Mouse (Mus musculus): ENCODE data around the gene Paox. TPM values are rescaled to one million over a fixed set of nuclear protein-coding genes. Genes with fewer than 3 reads are reported as not detected.
A peak's percentile ranks its signal among the peaks of the same experiment; 100 is the strongest.

The Paox gene
- 15.5 and 20.4 TPM in 2 replicates for polyA plus RNA-seq (2016; fragmentation: Nextera tagmentation; extraction: Ambion mirVana)

GRCm38 (mm10) chr7:140115583-140116328, at the start of gene Paox:
Gene Paox (plus strand): TSS chr7:140115799.
- H3K27me3 ChIP-seq = no peaks in the 10 kb centered on the region
- peak; percentile 71 for ATAC-seq (ENCODE audit: insufficient number of reproducible peaks, insufficient read depth, low FRiP score, low TSS enrichment, low read depth)
- H3K4me1 ChIP-seq (replicated peaks) = 0 out of 2 replicates have a peak, but pooled peaks cover 8% of the 10 kb centered on the region
- H3K4me2 ChIP-seq = peak within 1 kb of the TSS; percentile 89
- no peaks in the 10 kb centered on the region for H3K9me3 ChIP-seq
- H3K27ac ChIP-seq = peak within 1 kb of the TSS; percentile 92
- peaks cover 23% of the 10 kb centered on the region for H3K36me3 ChIP-seq
- peak within 1 kb of the TSS; percentile 77 for H3K4me3 ChIP-seq (replicated peaks)
- H3K9ac ChIP-seq (replicated peaks) = peak within 1 kb of the TSS; percentile 81
- WGBS = 1% methylated on average over 23 of the region's 23 CpGs

GRCm38 (mm10) chr7:140067397-140067796, 48.2 kb upstream of the Paox start:
- H3K36me3 ChIP-seq = no peaks in the 10 kb centered on the region
- WGBS = 66% methylated on average over 6 of the region's 6 CpGs
- no peaks in the 10 kb centered on the region for H3K4me1 ChIP-seq (replicated peaks)
- no peak overlapping the region for H3K9ac ChIP-seq (replicated peaks)
- ATAC-seq (ENCODE audit: insufficient number of reproducible peaks, insufficient read depth, low FRiP score, low TSS enrichment, low read depth) = no peak
- H3K4me3 ChIP-seq (replicated peaks) = no peak overlapping the region
- H3K27me3 ChIP-seq = peaks cover 51% of the 10 kb centered on the region
- H3K4me2 ChIP-seq = no peak overlapping the region
- no peak overlapping the region for H3K27ac ChIP-seq
- no peaks in the 10 kb centered on the region for H3K9me3 ChIP-seq

- H3K4me2 ChIP-seq = peak overlapping the region; percentile 50
- H3K4me1 ChIP-seq (replicated peaks) = no peaks in the 10 kb centered on the region
- H3K4me3 ChIP-seq (replicated peaks) = peak overlapping the region; percentile 29
- no peak for ATAC-seq (ENCODE audit: insufficient number of reproducible peaks, insufficient read depth, low FRiP score, low TSS enrichment, low read depth)
- no peak overlapping the region for H3K27ac ChIP-seq
- H3K9ac ChIP-seq (replicated peaks) = peak overlapping the region; percentile 50
- no peaks in the 10 kb centered on the region for H3K9me3 ChIP-seq
- 33% methylated on average over 39 of the region's 39 CpGs for WGBS
- peaks cover 33% of the 10 kb centered on the region for H3K27me3 ChIP-seq
- H3K36me3 ChIP-seq = no peaks in the 10 kb centered on the region
These were observed 45.4 kb upstream of the Paox start for GRCm38 (mm10) chr7:140070042-140070711.

DNA sequence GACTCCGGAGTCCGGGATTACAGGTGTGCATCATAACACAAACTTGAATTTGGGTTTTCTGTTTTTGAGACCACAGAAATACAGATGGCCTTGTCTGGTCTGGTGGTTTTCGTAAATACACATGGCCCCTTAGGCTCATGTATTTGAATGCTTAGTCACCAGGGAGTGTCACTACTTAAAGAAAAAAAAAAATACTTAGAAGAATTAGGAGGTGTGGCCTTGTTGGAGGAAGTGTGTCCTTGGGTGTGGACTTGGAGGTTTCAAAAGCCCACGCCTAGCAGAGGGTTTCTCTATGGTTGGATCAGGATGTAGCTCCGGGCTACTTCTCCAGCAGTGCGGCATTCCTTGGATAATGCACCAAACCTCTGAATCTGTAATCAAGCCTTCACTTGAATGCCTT, 37.9 kb upstream of the Paox start:
- Histone ChIP-seq H3K4me2 (no peak overlapping the region), H3K9ac (replicated peaks) (no peak overlapping the region), H3K4me3 (replicated peaks) (no peak overlapping the region), H3K9me3 (no peaks in the 10 kb centered on the region), H3K36me3 (no peaks in the 10 kb centered on the region), H3K4me1 (replicated peaks) (peaks cover 13% of the 10 kb centered on the region), H3K27me3 (peaks cover 49% of the 10 kb centered on the region), H3K27ac (no peak overlapping the region)
- WGBS = 80% methylated on average over 6 of the region's 6 CpGs
- no peak for ATAC-seq (ENCODE audit: insufficient number of reproducible peaks, insufficient read depth, low FRiP score, low TSS enrichment, low read depth)

DNA sequence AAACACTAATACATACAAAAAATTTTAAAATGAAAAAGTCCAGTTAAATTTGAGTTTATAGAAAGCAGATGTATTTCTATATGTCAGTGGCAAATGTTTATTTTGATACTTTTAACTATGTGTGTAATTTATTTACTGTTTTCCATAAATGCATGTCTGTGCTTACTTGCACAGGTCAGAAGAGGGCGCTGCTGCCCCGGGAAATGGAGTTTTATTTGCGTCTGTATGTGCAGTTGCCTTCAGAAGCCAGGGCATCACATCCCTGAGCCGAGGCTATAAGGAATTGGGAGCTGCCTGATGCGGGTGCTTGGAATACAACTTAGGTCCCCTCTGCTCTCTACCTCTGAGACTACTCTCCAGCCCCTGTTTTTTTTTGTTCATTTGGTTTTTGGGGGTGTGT, 36.9 kb upstream of the Paox start:
- peaks cover 13% of the 10 kb centered on the region for H3K4me1 ChIP-seq (replicated peaks)
- no peak overlapping the region for H3K9ac ChIP-seq (replicated peaks)
- no peak overlapping the region for H3K27ac ChIP-seq
- H3K27me3 ChIP-seq = peaks cover 57% of the 10 kb centered on the region
- no peaks in the 10 kb centered on the region for H3K36me3 ChIP-seq
- no peak overlapping the region for H3K4me3 ChIP-seq (replicated peaks)
- H3K4me2 ChIP-seq = no peak overlapping the region
- 4% methylated on average over 5 of the region's 5 CpGs for WGBS
- no peak for ATAC-seq (ENCODE audit: insufficient number of reproducible peaks, insufficient read depth, low FRiP score, low TSS enrichment, low read depth)
- no peaks in the 10 kb centered on the region for H3K9me3 ChIP-seq

DNA sequence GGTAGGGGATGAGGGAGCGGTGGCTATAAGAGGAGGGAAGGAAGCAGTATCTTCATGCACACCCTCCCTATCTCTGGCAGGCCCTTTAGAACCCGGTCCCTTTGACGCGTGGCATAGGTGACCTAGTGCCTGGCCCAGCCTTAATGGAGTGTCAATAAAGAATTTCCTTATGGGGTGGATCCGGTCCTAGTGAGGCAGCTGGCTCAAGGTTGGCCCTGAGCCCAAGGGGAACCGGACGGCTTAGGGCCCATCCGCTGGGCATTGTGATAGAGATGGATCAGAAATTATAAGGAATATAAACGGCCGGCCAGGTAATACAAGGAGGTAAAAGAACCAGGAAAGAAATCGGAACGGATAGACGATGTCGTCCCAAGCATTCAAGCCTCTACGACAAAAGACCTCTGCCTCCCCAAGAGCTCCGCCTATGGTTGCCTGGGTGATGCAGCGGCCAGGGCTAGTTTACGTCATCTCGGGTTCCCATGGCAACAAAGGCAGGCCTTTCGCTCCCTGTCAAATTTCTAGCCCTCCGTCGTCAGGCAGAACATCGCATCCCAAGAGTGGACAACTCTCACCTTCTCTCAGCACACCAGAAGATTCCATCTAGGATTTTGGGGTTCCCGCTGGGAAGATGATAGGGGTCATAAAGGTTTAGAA, 35.0 kb upstream of the Paox start:
- Histone ChIP-seq H3K27me3 (peaks cover 54% of the 10 kb centered on the region), H3K36me3 (no peaks in the 10 kb centered on the region), H3K4me3 (replicated peaks) (peak overlapping the region; percentile 32), H3K4me1 (replicated peaks) (peaks cover 13% of the 10 kb centered on the region), H3K4me2 (peak overlapping the region; percentile 54), H3K9me3 (no peaks in the 10 kb centered on the region), H3K9ac (replicated peaks) (no peak overlapping the region), H3K27ac (no peak overlapping the region)
- ATAC-seq (ENCODE audit: insufficient number of reproducible peaks, insufficient read depth, low FRiP score, low TSS enrichment, low read depth) = peak; percentile 79
- WGBS = 5% methylated on average over 24 of the region's 24 CpGs

DNA sequence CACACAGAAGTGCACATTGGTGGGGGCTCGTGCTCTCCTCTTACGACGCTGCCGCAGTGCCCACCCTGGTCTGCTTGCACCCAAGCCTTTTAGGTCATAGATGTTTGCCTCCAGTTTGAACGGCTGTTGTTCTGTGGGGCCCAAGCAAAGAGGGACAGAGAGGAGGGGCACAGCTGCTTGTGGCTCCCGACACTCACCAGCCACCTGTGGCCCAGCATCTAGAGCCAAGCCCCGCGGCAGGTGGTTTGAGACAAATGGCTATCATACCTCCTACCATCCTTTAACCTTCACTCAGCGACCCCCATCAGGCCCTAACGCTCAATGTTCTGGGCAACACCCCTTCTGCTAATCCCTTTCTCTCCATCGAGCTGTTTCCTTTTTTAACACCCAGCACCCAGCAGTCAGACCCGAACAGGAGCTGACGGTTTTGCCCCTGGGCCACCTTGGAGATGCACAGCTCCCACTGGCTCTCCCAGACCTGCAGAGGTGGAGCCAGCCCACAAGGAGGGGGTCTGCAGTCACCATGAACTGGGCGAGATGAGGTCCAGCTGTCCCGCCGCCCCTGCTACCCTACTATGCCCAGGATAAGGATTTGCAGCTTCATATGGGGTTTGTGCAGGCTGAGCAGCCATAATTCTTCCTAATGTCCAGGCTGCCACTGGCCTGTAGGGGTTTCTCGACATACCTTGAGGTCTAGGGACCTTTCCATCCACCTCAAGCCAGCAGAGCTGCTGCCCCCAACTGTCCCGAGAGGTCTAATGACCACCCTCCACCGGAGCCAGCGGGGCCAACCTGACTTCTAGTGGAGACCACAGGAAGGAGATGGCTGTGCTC, 34.0 kb upstream of the Paox start:
- Histone ChIP-seq H3K36me3 (no peaks in the 10 kb centered on the region), H3K4me1 (replicated peaks) (peaks cover 13% of the 10 kb centered on the region), H3K27me3 (peaks cover 54% of the 10 kb centered on the region), H3K4me3 (replicated peaks) (peak overlapping the region; percentile 32), H3K27ac (no peak overlapping the region), H3K9me3 (no peaks in the 10 kb centered on the region), H3K9ac (replicated peaks) (no peak overlapping the region), H3K4me2 (peak overlapping the region; percentile 54; the same call in 1 of the 2 replicates)
- WGBS = 19% methylated on average over 20 of the region's 20 CpGs
- ATAC-seq (ENCODE audit: insufficient number of reproducible peaks, insufficient read depth, low FRiP score, low TSS enrichment, low read depth) = peak; percentile 28; the same call in 1 of the 2 replicates

DNA sequence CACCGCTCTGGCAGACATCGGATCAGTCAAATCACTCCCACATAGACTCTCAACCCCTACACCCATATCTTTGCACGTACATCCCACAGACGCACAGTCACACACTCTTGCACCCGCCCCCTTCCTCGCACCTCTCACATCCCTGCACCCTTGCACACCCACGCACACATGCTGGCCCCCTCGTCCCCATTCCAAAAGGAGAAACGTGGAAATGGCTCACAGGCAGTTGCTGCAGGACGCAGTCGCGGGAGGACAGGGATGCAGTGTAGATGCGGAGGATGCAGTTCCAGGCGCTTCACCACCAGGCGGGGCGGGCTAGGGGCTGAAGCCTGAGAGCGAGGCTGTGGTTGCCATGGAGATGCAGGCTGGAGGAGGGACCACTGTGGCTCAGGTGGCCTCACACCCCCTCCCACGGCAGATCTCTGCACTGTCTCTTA, 33.3 kb upstream of the Paox start, which contains the start of gene Caly:
Gene Caly, minus strand, starts transcription at position 307 of the 437 bp plus-strand sequence.
- Histone ChIP-seq H3K27me3 (peaks cover 54% of the 10 kb centered on the region), H3K4me1 (replicated peaks) (peaks cover 13% of the 10 kb centered on the region), H3K9me3 (no peaks in the 10 kb centered on the region), H3K9ac (replicated peaks) (no peak within 1 kb of the TSS), H3K4me3 (replicated peaks) (peak within 1 kb of the TSS; percentile 32), H3K36me3 (no peaks in the 10 kb centered on the region), H3K27ac (no peak within 1 kb of the TSS), H3K4me2 (peak within 1 kb of the TSS; percentile 54; the same call in 1 of the 2 replicates)
- 5% methylated on average over 18 of the region's 18 CpGs for WGBS
- peak; percentile 17; the same call in 1 of the 2 replicates for ATAC-seq (ENCODE audit: insufficient number of reproducible peaks, insufficient read depth, low FRiP score, low TSS enrichment, low read depth)

DNA sequence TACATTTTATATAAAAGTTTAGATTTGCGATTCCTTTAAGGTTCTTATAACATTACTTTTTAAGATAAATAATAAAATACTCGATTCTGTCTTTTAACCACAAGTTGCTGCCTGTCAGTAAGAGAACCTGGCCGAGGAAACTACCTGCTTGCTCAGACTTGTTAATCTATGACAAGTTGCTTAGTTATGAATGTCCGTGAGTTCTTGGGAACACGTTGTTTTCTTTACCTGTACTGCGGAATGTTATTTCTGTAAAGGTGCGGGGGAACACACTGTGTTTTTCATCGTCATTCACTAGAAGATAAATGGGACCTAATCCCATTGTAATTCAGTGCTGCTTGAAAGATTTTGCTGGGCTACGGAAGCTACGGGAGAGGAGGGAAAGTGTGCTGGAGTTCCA, 25.0 kb upstream of the Paox start:
- no peak overlapping the region for H3K27ac ChIP-seq
- no peaks in the 10 kb centered on the region for H3K36me3 ChIP-seq
- peaks cover 3% of the 10 kb centered on the region; the same call in 1 of the 2 replicates for H3K27me3 ChIP-seq
- no peak overlapping the region for H3K4me2 ChIP-seq
- H3K9me3 ChIP-seq = no peaks in the 10 kb centered on the region
- no peak for ATAC-seq (ENCODE audit: insufficient number of reproducible peaks, insufficient read depth, low FRiP score, low TSS enrichment, low read depth)
- 0 out of 2 replicates have a peak, but pooled peaks cover 3% of the 10 kb centered on the region for H3K4me1 ChIP-seq (replicated peaks)
- H3K4me3 ChIP-seq (replicated peaks) = no peak overlapping the region
- WGBS = 77% methylated on average over 10 of the region's 10 CpGs
- no peak overlapping the region for H3K9ac ChIP-seq (replicated peaks)

DNA sequence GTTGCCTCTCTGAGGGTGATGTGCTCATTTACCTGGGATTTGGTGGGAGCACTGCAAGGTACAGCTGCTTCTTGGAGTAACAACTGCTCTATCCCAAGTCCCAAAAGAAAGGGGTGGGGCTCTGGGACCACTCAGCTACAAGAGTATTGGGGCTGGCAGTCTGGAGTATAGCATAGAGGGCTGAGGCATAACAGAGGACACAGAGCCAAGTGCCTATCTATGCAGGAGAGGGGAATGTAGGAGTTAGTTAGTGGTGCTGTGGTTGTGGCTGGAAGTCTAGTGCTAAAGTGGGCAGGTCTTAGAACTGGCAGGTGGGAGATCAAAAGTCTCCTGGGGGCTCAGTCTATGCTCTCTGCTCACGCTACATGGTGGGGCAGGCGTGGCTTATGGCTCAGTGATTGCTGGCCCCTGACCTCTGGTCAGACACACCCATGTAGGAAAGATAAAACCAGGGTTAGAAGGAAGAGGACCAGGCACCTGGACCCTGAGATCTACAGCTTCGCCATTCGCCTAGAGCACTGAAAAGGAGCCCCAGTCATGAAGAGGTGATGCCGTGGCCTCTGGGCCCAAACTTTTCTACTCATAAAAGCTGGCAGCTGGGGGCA, 22.6 kb upstream of the Paox start, which contains the start of gene Prap1:
Gene Prap1, plus strand, starts transcription at position 472 of the 605 bp plus-strand sequence.
- Histone ChIP-seq H3K9ac (replicated peaks) (no peak within 1 kb of the TSS), H3K27me3 (peaks cover 3% of the 10 kb centered on the region; the same call in 1 of the 2 replicates), H3K4me2 (no peak within 1 kb of the TSS), H3K36me3 (no peaks in the 10 kb centered on the region), H3K4me1 (replicated peaks) (0 out of 2 replicates have a peak, but pooled peaks cover 3% of the 10 kb centered on the region), H3K27ac (no peak within 1 kb of the TSS), H3K9me3 (no peaks in the 10 kb centered on the region), H3K4me3 (replicated peaks) (no peak within 1 kb of the TSS)
- ATAC-seq (ENCODE audit: insufficient number of reproducible peaks, insufficient read depth, low FRiP score, low TSS enrichment, low read depth) = no peak
- 67% methylated on average over 5 of the region's 5 CpGs for WGBS
